Mouse (Mus musculus) liver, postnatal 0 days (tissue): ENCODE data around the gene Morn4.

Experiments used
- CTCF ChIP-seq: sonication (generic); IDR thresholded peaks from 2 replicates; pipeline ENCODE4 v1.5.1; 2016; ENCODE audit warnings: antibody characterized with exemption, low read depth
- EP300 ChIP-seq: IDR thresholded peaks from 2 replicates; pipeline ENCODE4 v1.6.1; 2016; ENCODE audit warnings: antibody characterized with exemption, low read depth, mild to moderate bottlenecking

DNA sequence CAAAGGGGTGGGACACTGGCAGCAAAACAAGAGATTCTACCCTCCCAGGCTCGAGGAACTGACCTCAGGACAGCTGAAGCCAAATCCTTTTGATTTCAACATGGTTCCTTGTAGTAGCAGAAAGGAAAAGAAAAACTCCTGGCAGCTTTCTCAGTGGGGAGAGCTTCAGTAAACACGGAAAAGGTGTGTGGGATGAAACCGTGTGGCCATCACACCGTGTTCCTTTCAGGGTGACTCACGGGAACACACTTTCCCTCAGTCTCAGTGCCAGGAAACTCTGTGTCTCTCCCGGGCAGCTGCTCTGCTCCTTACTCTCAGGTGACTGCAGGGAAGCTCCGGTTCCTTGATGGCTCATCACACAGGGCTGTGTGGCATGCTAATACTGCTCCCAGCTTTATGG lies 27.7 kb downstream of the Morn4 start:
- TF ChIP-seq EP300: no peak
- no peak for TF ChIP-seq CTCF
